Mouse (Mus musculus) hindbrain, embryonic 12.5 days (tissue): ENCODE measurements around the gene Cbx4. TPM values are rescaled to one million over a fixed set of nuclear protein-coding genes. Genes with fewer than 3 reads are reported as not detected.
A peak's percentile ranks its signal among the peaks of the same experiment; 100 is the strongest.

Experiments used
- ATAC-seq: fragments of 200-750 bp; cut with Nextera tagmentation; 2 replicates; pipeline ENCODE4 v1.8.0; 2017; ENCODE audit warnings: moderate TSS enrichment; ENCODE audit not compliant: low FRiP score
- H3K27ac ChIP-seq: fragments of 300-500 bp; sonication (generic); 2 replicates; pipeline ENCODE4 v1.5.1; 2016; ENCODE audit warnings: mild to moderate bottlenecking
- H3K27me3 ChIP-seq: fragments of 300-500 bp; sonication (generic); 2 replicates; pipeline ENCODE4 v1.6.1; 2016; ENCODE audit warnings: mild to moderate bottlenecking
- H3K36me3 ChIP-seq: fragments of 300-500 bp; sonication (generic); 2 replicates; pipeline ENCODE4 v1.6.1; 2016; ENCODE audit warnings: mild to moderate bottlenecking
- H3K4me1 ChIP-seq: fragments of 300-500 bp; sonication (generic); 2 replicates; pipeline ENCODE4 v1.6.1; 2016
- H3K4me2 ChIP-seq: fragments of 300-500 bp; sonication (generic); replicated peaks from 2 replicates; pipeline ENCODE4 v1.6.1; 2016; ENCODE audit warnings: mild to moderate bottlenecking
- H3K4me3 ChIP-seq: fragments of 300-500 bp; sonication (generic); 2 replicates; pipeline ENCODE4 v1.5.1; 2016; ENCODE audit warnings: mild to moderate bottlenecking
- H3K9ac ChIP-seq: fragments of 300-500 bp; sonication (generic); 2 replicates; pipeline ENCODE4 v1.6.1; 2016; ENCODE audit warnings: mild to moderate bottlenecking, moderate library complexity
- H3K9me3 ChIP-seq: fragments of 300-500 bp; sonication (generic); replicated peaks from 2 replicates; pipeline ENCODE4 v1.6.1; 2016; ENCODE audit warnings: mild to moderate bottlenecking
- WGBS: fragments of 180-500 bp; shearing (Covaris S2); methylation state at CpG from one replicate; pipeline ENCODE4 v1.1.7; 2016; 5-methylcytosine and 5-hydroxymethylcytosine counted together
- polyA plus RNA-seq: library from polyadenylated mRNA; unstranded; fragments of >200 nt; fragmentation: Nextera tagmentation; extraction: Ambion mirVana; gene quantifications from 2 replicates; pipeline ENCODE4 v1.2.1, GENCODE M21; 2016

Gene Cbx4
- polyA plus RNA-seq, 1 experiment from 2014 or later: 13.2 TPM

DNA sequence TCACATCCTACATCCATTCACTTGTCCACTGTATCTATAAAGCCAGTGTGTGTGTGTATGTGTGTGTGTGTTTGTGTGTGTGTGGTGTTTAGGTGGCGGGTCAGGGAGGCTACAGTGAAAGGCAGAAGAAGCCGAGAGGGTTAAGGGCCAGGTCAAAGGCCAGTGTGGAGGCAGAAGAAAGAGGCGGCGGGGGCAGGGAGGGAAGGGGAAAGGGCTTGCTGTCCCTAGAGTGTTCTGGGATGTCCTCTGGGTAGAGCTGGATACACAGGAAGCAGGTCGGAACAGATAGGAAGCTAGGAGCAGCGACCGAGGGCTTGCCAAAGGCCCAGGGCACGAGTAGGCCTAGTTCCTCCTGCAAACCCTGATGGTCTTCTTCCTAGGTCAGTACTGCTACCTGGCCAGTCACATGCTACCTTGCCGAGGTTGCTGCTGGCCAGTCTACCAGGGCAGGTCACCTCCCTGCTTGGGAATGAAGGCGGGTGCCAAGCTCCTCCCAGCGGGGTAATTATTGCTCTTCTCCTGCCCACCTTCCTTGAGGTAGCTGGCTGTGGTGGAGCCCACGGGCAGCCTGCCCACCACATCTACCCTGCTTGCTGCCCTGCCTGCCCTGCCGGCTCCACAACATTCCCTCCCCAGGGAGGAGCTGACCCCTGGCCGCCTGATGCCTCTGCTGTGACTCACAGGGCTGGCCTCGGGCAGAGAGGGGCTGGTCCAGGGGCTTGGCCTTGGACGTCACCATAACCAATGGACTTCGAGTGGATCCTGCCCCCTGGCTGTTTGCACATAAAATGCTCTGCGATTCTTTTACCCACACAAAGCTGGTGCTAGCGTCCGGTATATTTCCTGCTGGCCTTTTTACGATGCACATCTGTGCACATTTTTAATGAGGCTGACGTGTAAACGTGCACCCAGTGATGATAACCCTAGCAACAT lies 40.2 kb upstream of the Cbx4 start:
- Histone ChIP-seq H3K27ac (peak overlapping the region; percentile 32; the same call in 1 of the 2 replicates), H3K9ac (no peak overlapping the region), H3K4me1 (peaks cover 51% of the 10 kb centered on the region), H3K4me2 (no peak overlapping the region), H3K9me3 (peaks cover 3% of the 10 kb centered on the region; the same call in 1 of the 2 replicates), H3K27me3 (peaks cover 18% of the 10 kb centered on the region), H3K4me3 (no peak overlapping the region), H3K36me3 (no peaks in the 10 kb centered on the region)
- 31% methylated on average over 23 of the region's 23 CpGs for WGBS
- no peak for ATAC-seq

DNA sequence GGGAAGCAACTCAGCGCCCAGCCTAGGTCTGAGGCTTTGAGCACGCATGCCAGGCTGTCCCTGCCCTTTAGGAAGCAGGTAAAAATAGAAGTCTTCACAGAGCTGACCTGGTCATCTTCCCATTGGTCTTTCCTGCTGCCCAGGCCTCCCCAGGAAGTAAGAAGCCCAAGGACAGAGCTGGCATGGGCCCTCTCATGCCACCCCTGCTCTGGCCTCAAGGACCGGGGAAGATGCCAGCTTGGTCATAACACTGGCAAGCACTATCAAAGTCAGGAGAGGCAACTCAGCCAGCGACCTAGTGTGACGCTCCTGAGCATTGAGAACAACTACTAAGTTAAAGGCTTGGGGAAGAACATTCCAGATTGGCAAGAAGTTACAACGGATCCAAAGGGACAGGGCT lies 38.5 kb upstream of the Cbx4 start:
- Histone ChIP-seq H3K4me1 (peaks cover 44% of the 10 kb centered on the region), H3K4me2 (no peak overlapping the region), H3K36me3 (no peaks in the 10 kb centered on the region), H3K9ac (no peak overlapping the region), H3K27me3 (peaks cover 14% of the 10 kb centered on the region), H3K9me3 (no peaks in the 10 kb centered on the region), H3K27ac (no peak overlapping the region), H3K4me3 (no peak overlapping the region)
- WGBS: 93% methylated on average over 6 of the region's 6 CpGs
- no peak for ATAC-seq

DNA sequence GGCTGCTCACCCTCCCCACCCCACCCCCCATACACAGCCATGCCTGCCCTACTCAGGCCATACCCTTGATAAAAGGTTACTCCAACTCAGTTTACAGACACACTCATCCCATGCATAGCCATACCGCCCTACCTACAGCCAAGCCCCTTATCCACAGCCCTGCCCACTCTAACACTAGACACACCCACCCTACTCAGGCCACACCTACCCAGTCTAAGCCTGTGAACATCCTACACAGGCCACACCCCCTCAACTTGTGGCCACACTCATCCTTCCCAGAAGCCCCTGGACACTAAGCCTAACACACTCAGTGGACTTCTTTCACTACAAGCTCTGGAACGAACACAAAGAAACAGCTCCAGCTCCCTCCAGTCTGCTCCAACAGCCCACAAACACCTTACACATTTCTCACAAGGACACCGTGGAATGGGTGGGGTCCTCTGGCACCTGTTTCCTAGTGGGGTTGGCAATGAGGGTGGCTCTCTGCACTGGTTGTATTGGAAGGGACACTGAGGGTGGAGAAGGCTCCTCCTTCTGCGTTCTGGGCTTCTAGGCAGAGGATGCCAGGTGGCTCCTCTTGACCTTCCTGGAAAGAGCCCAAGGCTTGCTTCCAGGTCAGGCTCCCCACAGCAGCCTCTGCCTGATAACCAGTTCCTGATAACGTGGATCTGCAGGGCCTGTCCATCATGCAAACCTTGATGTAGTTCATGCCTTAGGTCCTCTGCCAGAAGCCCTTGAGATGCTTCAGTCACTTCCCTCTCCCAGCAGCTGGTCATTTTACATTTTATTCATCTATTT lies 37.7 kb upstream of the Cbx4 start:
- H3K9ac ChIP-seq: no peak overlapping the region
- no peaks in the 10 kb centered on the region for H3K36me3 ChIP-seq
- H3K4me2 ChIP-seq: no peak overlapping the region
- H3K4me3 ChIP-seq: no peak overlapping the region
- ATAC-seq: no peak
- no peak overlapping the region for H3K27ac ChIP-seq
- 88% methylated on average over 5 of the region's 5 CpGs for WGBS
- peaks cover 9% of the 10 kb centered on the region for H3K27me3 ChIP-seq
- peaks cover 43% of the 10 kb centered on the region for H3K4me1 ChIP-seq
- no peaks in the 10 kb centered on the region for H3K9me3 ChIP-seq

DNA sequence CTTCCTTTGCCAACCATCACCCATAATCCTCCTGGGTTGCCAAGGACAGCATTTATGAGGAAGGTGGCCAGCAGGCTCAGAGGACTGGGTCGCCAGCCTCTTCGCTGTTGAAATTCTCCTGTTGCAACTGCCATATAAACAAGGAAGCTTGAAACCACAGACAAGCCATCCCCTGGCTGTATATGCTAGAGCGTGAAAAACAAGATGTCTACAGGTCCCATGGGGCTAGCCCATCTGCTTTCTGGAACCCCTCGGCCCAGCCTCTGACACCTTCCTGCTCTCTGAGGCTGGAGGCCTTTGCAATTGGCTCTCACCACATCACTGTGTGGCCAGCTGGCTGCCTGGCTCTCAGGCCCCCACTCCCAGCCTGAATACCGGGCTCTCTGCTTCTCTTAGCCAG lies 36.4 kb upstream of the Cbx4 start:
- Histone ChIP-seq H3K27ac (no peak overlapping the region), H3K4me2 (no peak overlapping the region), H3K36me3 (no peaks in the 10 kb centered on the region), H3K4me1 (peaks cover 38% of the 10 kb centered on the region), H3K27me3 (peaks cover 5% of the 10 kb centered on the region), H3K9me3 (no peaks in the 10 kb centered on the region), H3K4me3 (no peak overlapping the region), H3K9ac (no peak overlapping the region)
- WGBS: 77% methylated on average over 5 of the region's 5 CpGs
- no peak for ATAC-seq

DNA sequence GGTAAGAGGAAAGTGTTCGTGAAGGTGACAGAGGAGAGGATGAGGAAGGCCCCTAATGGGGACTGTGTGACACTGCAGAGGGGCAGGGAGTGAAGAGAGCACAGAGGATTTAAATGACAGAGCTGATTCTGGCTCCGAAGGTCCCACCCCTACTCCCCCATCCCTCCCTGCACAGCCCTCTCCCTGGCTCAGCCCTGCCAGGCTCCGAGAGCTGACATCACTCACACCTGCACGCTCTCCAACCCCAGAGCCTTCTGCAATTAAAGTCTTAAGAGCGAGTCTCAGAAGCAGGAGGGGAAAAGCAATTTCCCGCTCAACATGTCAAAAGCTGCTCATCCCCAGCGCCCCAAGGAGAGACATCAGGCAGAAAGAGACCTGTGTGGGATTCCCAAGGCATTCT lies 32.9 kb upstream of the Cbx4 start:
- Histone ChIP-seq H3K4me2 (no peak overlapping the region), H3K9ac (no peak overlapping the region; the same call in 1 of the 2 replicates), H3K27me3 (peaks cover 8% of the 10 kb centered on the region), H3K9me3 (no peaks in the 10 kb centered on the region), H3K4me3 (no peak overlapping the region), H3K36me3 (no peaks in the 10 kb centered on the region), H3K27ac (no peak overlapping the region), H3K4me1 (peaks cover 21% of the 10 kb centered on the region)
- WGBS: 18% methylated on average over 7 of the region's 7 CpGs
- ATAC-seq: no peak

DNA sequence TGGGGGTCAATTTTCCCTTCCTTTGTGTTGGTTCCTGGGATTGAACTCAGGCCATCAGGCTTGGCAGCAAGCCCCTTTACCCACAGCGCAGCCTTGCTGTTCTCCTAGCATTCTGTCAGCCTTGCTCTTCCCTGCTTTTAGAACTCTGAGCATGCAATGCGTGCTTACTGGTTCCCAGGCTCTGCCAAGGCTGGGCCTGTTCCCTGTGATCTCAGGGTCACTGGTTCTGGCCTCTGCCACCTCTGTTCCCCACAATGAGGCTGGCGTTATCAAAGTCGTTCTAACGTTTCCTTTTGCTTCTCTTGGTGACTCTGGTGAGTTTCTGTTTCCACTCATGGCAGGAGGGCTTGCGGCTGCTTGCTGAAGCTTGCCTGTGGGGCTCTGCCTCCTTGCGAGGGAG lies 31.9 kb upstream of the Cbx4 start:
- Histone ChIP-seq H3K9me3 (no peaks in the 10 kb centered on the region), H3K4me3 (no peak overlapping the region), H3K36me3 (no peaks in the 10 kb centered on the region), H3K4me2 (no peak overlapping the region), H3K27ac (0 out of 2 replicates have a peak overlapping the region, but pooled peaks have one; percentile 30), H3K9ac (no peak overlapping the region), H3K27me3 (peaks cover 8% of the 10 kb centered on the region), H3K4me1 (peaks cover 21% of the 10 kb centered on the region)
- 42% methylated on average over 7 of the region's 7 CpGs for WGBS
- ATAC-seq: no peak

DNA sequence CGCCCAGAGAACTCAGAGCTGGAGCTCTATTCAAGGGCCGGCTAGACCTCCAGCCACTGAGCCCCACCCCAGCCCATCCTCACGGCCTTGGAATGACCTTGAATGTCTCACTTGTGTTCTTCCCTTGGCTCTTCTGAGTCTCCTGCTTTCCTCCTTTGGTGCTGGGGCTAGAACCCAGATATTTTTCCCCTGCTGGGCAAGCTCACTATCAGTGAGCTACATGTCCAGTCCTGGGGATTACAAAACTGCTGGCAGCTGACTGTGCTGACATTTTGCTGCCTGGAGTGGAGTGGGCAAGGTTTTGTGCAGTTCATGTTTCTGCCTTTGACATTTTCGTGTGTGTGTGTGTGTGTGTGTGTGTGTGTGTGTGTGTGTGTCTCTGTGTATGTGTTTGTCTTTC lies 31.0 kb upstream of the Cbx4 start:
- H3K4me3 ChIP-seq: no peak overlapping the region
- peaks cover 21% of the 10 kb centered on the region for H3K4me1 ChIP-seq
- H3K27ac ChIP-seq: no peak overlapping the region
- WGBS: 76% methylated on average over 4 of the region's 4 CpGs
- no peak overlapping the region for H3K4me2 ChIP-seq
- H3K9ac ChIP-seq: 0 out of 2 replicates have a peak overlapping the region, but pooled peaks have one; percentile 28
- no peak for ATAC-seq
- no peaks in the 10 kb centered on the region for H3K36me3 ChIP-seq
- peaks cover 8% of the 10 kb centered on the region for H3K27me3 ChIP-seq
- no peaks in the 10 kb centered on the region for H3K9me3 ChIP-seq

DNA sequence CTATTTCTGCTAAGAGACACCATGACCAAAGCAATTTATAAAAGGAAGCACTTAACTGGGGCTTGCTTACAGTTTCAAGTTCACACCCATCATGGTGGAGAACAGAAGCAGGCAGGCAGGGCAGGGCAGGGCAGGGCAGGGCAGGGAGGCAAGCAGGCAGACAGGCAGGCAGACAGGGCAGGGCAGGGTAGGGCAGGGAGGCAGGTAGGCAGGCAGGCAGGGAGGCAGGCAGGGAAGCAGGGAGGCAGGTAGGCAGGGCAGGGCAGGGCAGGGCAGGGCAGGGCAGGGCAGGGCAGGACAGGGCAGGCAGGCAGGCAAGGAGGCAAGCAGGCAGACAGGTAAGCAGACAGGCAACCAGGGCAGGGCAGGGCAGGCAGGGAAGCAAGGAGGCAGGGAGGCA lies 26.7 kb upstream of the Cbx4 start:
- H3K4me1 ChIP-seq: peaks cover 5% of the 10 kb centered on the region
- H3K27me3 ChIP-seq: peaks cover 11% of the 10 kb centered on the region
- no peak overlapping the region for H3K9ac ChIP-seq
- no peaks in the 10 kb centered on the region for H3K9me3 ChIP-seq
- H3K4me3 ChIP-seq: no peak overlapping the region
- H3K27ac ChIP-seq: no peak overlapping the region
- no peak for ATAC-seq
- no peak overlapping the region for H3K4me2 ChIP-seq
- H3K36me3 ChIP-seq: no peaks in the 10 kb centered on the region

DNA sequence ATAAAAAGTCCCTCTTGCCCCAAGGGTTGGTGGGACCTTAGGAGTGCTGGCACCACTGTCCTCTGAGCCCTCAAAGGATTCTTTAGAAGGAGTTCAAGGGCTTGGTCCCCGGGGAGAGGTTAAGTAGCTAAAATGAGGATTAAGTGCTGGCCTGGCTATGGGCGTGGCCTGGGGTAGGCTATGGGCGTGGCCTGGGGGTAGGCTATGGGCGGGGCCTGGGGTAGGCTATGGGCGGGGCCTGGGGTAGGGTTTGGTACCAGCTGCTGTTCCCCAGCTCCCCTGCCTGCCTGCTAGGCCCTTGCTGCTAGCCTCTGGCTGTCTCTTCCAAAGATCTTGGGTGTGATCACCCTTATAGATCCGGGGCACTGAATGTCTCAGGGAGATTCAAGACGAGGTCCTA lies 25.3 kb upstream of the Cbx4 start:
- Histone ChIP-seq H3K9me3 (no peaks in the 10 kb centered on the region), H3K27me3 (peaks cover 9% of the 10 kb centered on the region)
- ATAC-seq: no peak

DNA sequence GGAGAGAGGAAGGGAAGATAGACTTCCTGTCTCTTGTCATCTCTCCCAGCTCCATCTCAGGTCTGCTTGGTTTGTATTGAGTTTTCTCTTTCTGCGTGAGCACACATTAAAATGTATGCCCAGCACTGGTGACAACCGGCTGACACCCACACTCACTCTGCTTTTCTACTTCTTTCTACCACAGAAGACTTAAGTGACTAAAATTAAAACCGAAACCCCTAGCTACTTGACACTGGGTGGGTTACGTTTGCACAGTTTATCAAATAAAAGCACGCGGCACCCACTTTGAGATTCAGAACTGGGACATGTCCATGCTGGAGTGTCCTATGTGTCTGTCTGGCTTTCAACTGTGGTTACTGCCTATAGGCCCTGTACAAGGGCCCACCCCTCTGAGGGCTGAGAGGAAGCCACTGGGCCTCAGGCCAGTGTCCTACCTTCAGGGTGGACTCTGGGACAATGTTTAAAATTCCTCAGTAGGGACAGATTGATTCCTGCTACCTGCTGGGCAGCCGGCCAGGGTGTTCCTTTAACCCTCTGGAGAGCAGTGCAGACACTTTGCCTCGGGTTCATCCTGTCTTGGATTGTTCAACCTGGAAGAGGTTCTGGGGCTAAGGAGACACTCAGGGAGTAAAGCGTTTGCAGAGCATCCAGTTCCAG lies 23.5 kb upstream of the Cbx4 start:
- Histone ChIP-seq H3K27me3 (peaks cover 3% of the 10 kb centered on the region; the same call in 1 of the 2 replicates), H3K9ac (no peak overlapping the region), H3K4me1 (peaks cover 14% of the 10 kb centered on the region), H3K4me2 (no peak overlapping the region), H3K4me3 (no peak overlapping the region), H3K27ac (no peak overlapping the region), H3K36me3 (no peaks in the 10 kb centered on the region), H3K9me3 (no peaks in the 10 kb centered on the region)
- WGBS: 77% methylated on average over 9 of the region's 9 CpGs
- ATAC-seq: no peak

More for the DNA sequence above, 25.3 kb upstream of the Cbx4 start:
- WGBS: 28% methylated on average over 7 of the region's 7 CpGs
- H3K4me2 ChIP-seq: no peak overlapping the region
- peaks cover 10% of the 10 kb centered on the region for H3K4me1 ChIP-seq
- no peak overlapping the region for H3K27ac ChIP-seq
- no peak overlapping the region for H3K9ac ChIP-seq
- H3K36me3 ChIP-seq: no peaks in the 10 kb centered on the region
- no peak overlapping the region for H3K4me3 ChIP-seq

DNA sequence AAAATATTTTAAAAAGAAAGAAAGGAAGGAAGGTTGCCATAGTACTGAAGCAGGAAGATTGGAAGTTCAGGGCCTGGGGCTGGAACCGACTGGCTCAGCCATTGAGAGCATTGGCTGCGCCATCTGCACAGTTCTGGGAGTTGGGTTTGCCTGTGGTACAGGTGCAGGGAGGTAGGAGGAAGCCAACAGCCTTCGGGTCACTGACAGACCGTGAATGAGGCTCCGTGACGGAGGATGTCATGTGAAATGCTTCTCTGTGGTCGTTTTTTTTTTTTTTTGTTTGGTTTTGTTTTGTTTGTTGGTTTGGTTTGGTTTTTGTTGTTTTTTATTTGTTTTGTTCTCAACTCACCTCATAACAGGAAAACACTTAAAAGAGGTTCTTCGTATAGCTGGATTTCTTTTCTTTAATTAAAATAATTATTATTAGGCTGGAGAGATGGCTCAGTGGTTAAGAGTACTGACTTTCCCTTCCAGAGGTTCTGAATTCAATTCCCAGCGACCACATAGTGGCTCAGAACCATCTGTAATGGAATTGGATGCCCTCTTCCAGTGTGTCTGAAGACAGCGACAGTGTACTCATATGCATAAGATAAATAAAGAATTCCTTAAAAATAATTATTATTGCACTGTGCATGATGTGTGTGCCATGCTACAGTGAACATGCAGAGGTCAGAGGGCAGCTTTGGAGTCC lies 22.7 kb upstream of the Cbx4 start:
- peaks cover 4% of the 10 kb centered on the region for H3K27me3 ChIP-seq
- H3K4me1 ChIP-seq: peaks cover 14% of the 10 kb centered on the region
- no peak overlapping the region for H3K4me2 ChIP-seq
- no peak overlapping the region for H3K4me3 ChIP-seq
- H3K36me3 ChIP-seq: no peaks in the 10 kb centered on the region
- no peaks in the 10 kb centered on the region for H3K9me3 ChIP-seq
- no peak overlapping the region for H3K27ac ChIP-seq
- H3K9ac ChIP-seq: no peak overlapping the region
- 74% methylated on average over 10 of the region's 10 CpGs for WGBS
- ATAC-seq: no peak
